Mouse (Mus musculus): Measurements from ENCODE around the gene Glra4. TPM values are rescaled to one million over a fixed set of nuclear protein-coding genes. Genes with fewer than 3 reads are reported as not detected.

Gene Glra4
- polyA plus RNA-seq (2014; fragmentation: Illumina TruSeq; extraction: RNeasy Lipid Tissue Mini Kit (QIAGEN cat#74804); ENCODE audit: low read depth, low replicate concordance): not detected

GRCm38 (mm10) chrX:136780041-136780440, at the start of gene Glra4:
Gene Glra4, minus strand, starts transcription at chrX:136780141.

GRCm38 (mm10) chrX:136822371-136822770, 42.4 kb upstream of the Glra4 start, which contains the start of gene Plp1:
Gene Plp1, plus strand, starts transcription at chrX:136822671.

GRCm38 (mm10) chrX:136743459-136743858, 36.5 kb downstream of the Glra4 start, which contains the start of gene Morf4l2:
Gene Morf4l2, minus strand, starts transcription at chrX:136743690.

Other genes starting within 250 kb of the Glra4 start
- gene Kir3dl2, start 236.1 kb downstream of the Glra4 start, polyA plus RNA-seq (2014; fragmentation: Illumina TruSeq; extraction: RNeasy Lipid Tissue Mini Kit (QIAGEN cat#74804); ENCODE audit: low read depth, low replicate concordance): not detected
- 10.8 TPM for gene Tceal3, start 189.3 kb downstream of the Glra4 start, polyA plus RNA-seq (2014; fragmentation: Illumina TruSeq; extraction: RNeasy Lipid Tissue Mini Kit (QIAGEN cat#74804); ENCODE audit: low read depth, low replicate concordance)
- gene Tceal1, start 72.2 kb downstream of the Glra4 start, polyA plus RNA-seq (2014; fragmentation: Illumina TruSeq; extraction: RNeasy Lipid Tissue Mini Kit (QIAGEN cat#74804); ENCODE audit: low read depth, low replicate concordance): 27.6 TPM
- 663 TPM for gene Morf4l2, start 36.5 kb downstream of the Glra4 start, polyA plus RNA-seq (2014; fragmentation: Illumina TruSeq; extraction: RNeasy Lipid Tissue Mini Kit (QIAGEN cat#74804); ENCODE audit: low read depth, low replicate concordance)
- 11.7 TPM for gene Plp1, start 42.5 kb upstream of the Glra4 start, polyA plus RNA-seq (2014; fragmentation: Illumina TruSeq; extraction: RNeasy Lipid Tissue Mini Kit (QIAGEN cat#74804); ENCODE audit: low read depth, low replicate concordance)
- gene Rab9b, start 88.6 kb upstream of the Glra4 start, polyA plus RNA-seq (2014; fragmentation: Illumina TruSeq; extraction: RNeasy Lipid Tissue Mini Kit (QIAGEN cat#74804); ENCODE audit: low read depth, low replicate concordance): 2.1 TPM
- not detected for gene H2bfm, start 147.2 kb upstream of the Glra4 start, polyA plus RNA-seq (2014; fragmentation: Illumina TruSeq; extraction: RNeasy Lipid Tissue Mini Kit (QIAGEN cat#74804); ENCODE audit: low read depth, low replicate concordance)
- gene Tmsb15b2, start 195.4 kb upstream of the Glra4 start, polyA plus RNA-seq (2014; fragmentation: Illumina TruSeq; extraction: RNeasy Lipid Tissue Mini Kit (QIAGEN cat#74804); ENCODE audit: low read depth, low replicate concordance): 234 TPM
- 27.9 TPM for gene Tmsb15l, start 196.7 kb upstream of the Glra4 start, polyA plus RNA-seq (2014; fragmentation: Illumina TruSeq; extraction: RNeasy Lipid Tissue Mini Kit (QIAGEN cat#74804); ENCODE audit: low read depth, low replicate concordance)
- 14.9 TPM for gene Tmsb15b1, start 196.7 kb upstream of the Glra4 start, polyA plus RNA-seq (2014; fragmentation: Illumina TruSeq; extraction: RNeasy Lipid Tissue Mini Kit (QIAGEN cat#74804); ENCODE audit: low read depth, low replicate concordance)
- gene Zcchc18, start 213.0 kb upstream of the Glra4 start, polyA plus RNA-seq (2014; fragmentation: Illumina TruSeq; extraction: RNeasy Lipid Tissue Mini Kit (QIAGEN cat#74804); ENCODE audit: low read depth, low replicate concordance): 11.7 TPM